Mouse (Mus musculus) C2C12 (cell line): Measurements from ENCODE around the gene Spem2.

ENCODE experiments used
- CTCF ChIP-seq: IDR thresholded peaks from one replicate; pipeline ENCODE4 v1.5.1; 2011; ENCODE audit not compliant: control insufficient read depth, insufficient read depth, insufficient read length
- USF1 ChIP-seq: IDR thresholded peaks from one replicate; pipeline ENCODE4 v1.6.1; 2011; ENCODE audit warnings: low read depth, mild to moderate bottlenecking, control low read depth, moderate library complexity

GRCm38 (mm10) chr11:69849128-69849527, 30.9 kb upstream of the Spem2 start:
- TF ChIP-seq CTCF (no peak), USF1 (no peak)
